Mouse (Mus musculus): ENCODE data around the gene Rnf113a2. TPM values are rescaled to one million over a fixed set of nuclear protein-coding genes. Genes with fewer than 3 reads are reported as not detected.

Gene Rnf113a2
- polyA plus RNA-seq, 1 experiment: 15.2 TPM

DNA sequence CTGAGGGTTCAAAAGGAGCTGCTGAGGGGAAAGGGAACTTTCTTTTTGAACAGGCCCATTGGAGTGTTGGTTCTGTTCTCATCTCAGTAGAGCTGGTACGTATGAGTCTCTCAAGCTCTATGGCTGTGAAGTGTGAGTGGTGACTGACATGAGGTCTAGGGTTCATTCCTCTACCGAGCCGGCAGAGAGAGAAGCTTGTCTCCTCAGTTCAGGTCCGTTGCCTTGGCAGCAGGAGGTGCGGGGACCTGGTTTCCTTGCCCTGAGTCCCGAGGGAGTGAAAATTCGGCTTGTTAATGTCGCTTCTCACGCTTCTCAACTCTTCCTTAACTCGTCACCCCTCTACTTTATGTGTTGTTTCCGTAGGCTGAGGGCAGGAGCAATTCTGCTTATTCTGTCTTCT, 34.8 kb downstream of the Rnf113a2 start:
- DNase-seq (ENCODE audit: low read depth): no peak
- no peak for TF ChIP-seq POLR2A (IDR thresholded peaks at IDR 0.05; ENCODE audit: borderline replicate concordance, extremely low read depth, insufficient read depth, insufficient read length, poor library complexity, severe bottlenecking)
- TF ChIP-seq CTCF (IDR thresholded peaks at IDR 0.05; ENCODE audit: borderline replicate concordance, extremely low read depth, insufficient read depth, insufficient read length): no peak

GRCm38 (mm10) chr12:84456911-84457310, 39.9 kb downstream of the Rnf113a2 start:
- DNase-seq (ENCODE audit: low read depth): no peak
- no peak for TF ChIP-seq POLR2A (IDR thresholded peaks at IDR 0.05; ENCODE audit: borderline replicate concordance, extremely low read depth, insufficient read depth, insufficient read length, poor library complexity, severe bottlenecking)

GRCm38 (mm10) chr12:84459845-84460244, 42.8 kb downstream of the Rnf113a2 start:
- TF ChIP-seq POLR2A (IDR thresholded peaks at IDR 0.05; ENCODE audit: borderline replicate concordance, extremely low read depth, insufficient read depth, insufficient read length, poor library complexity, severe bottlenecking): no peak
- no peak for TF ChIP-seq CTCF (IDR thresholded peaks at IDR 0.05; ENCODE audit: borderline replicate concordance, extremely low read depth, insufficient read depth, insufficient read length)
- no peak for DNase-seq (ENCODE audit: low read depth)

DNA sequence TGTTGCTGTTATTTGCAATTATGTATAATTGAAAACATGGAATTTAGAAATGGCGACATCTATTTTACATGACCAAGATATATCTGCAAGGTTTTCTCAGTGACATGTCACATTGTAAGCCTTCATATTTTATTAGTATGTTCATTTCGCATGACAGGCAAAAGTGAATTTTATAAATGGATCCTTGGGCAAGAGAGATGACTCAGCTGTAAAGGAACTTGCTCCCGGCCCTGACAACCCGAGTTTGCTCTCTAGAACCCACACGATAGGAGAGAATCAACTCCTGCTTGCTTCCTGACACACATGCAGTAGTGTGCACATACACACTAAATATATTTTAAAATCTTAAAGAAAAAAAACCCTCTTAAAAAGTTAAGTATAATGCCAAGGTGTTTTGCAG, 44.4 kb downstream of the Rnf113a2 start:
- TF ChIP-seq POLR2A (IDR thresholded peaks at IDR 0.05; ENCODE audit: borderline replicate concordance, extremely low read depth, insufficient read depth, insufficient read length, poor library complexity, severe bottlenecking): no peak
- TF ChIP-seq CTCF (IDR thresholded peaks at IDR 0.05; ENCODE audit: borderline replicate concordance, extremely low read depth, insufficient read depth, insufficient read length): no peak

GRCm38 (mm10) chr12:84462856-84463255, 45.9 kb downstream of the Rnf113a2 start:
- TF ChIP-seq CTCF (IDR thresholded peaks at IDR 0.05; ENCODE audit: borderline replicate concordance, extremely low read depth, insufficient read depth, insufficient read length): no peak
- no peak for TF ChIP-seq POLR2A (IDR thresholded peaks at IDR 0.05; ENCODE audit: borderline replicate concordance, extremely low read depth, insufficient read depth, insufficient read length, poor library complexity, severe bottlenecking)
- no peak for DNase-seq (ENCODE audit: low read depth)

More for the DNA sequence above, 44.4 kb downstream of the Rnf113a2 start:
- DNase-seq (ENCODE audit: low read depth): no peak

Other genes with a start within 250 kb of the Rnf113a2 start
- 6.8 and 7.9 TPM in 2 replicates for gene Elmsan1, start 198.3 kb upstream of the Rnf113a2 start, polyA plus RNA-seq (2012; rRNA removed)
- 7.2 and 10.3 TPM in 2 replicates for gene Ptgr2, start 132.0 kb upstream of the Rnf113a2 start, polyA plus RNA-seq (2012; rRNA removed)
- gene Zfp410, start 100.3 kb upstream of the Rnf113a2 start, polyA plus RNA-seq (2012; rRNA removed): 59.5 and 72.4 TPM in 2 replicates
- gene Coq6, start 55.5 kb upstream of the Rnf113a2 start, polyA plus RNA-seq (2012; rRNA removed): 48.3 and 70.1 TPM in 2 replicates
- gene Fam161b, start 55.4 kb upstream of the Rnf113a2 start, polyA plus RNA-seq (2012; rRNA removed): 16.2 and 18.4 TPM in 2 replicates
- gene Entpd5, start 8.2 kb upstream of the Rnf113a2 start, polyA plus RNA-seq (2012; rRNA removed): 7.1 and 9.8 TPM in 2 replicates
- gene Bbof1, start 8.1 kb upstream of the Rnf113a2 start, polyA plus RNA-seq (2012; rRNA removed): 3.4 TPM in 2 replicates
- gene Aldh6a1, start 33.8 kb downstream of the Rnf113a2 start, polyA plus RNA-seq (2012; rRNA removed): 18.0 and 19.3 TPM in 2 replicates
- 24.5 and 40.8 TPM in 2 replicates for gene Lin52, start 34.2 kb downstream of the Rnf113a2 start, polyA plus RNA-seq (2012; rRNA removed)
- 2.5 and 5.8 TPM in 2 replicates for gene Vsx2, start 152.6 kb downstream of the Rnf113a2 start, polyA plus RNA-seq (2012; rRNA removed)
- 25.1 and 34.0 TPM in 2 replicates for gene Abcd4, start 200.2 kb downstream of the Rnf113a2 start, polyA plus RNA-seq (2012; rRNA removed)
- gene Vrtn, start 223.8 kb downstream of the Rnf113a2 start, polyA plus RNA-seq (2012; rRNA removed): 0.03 TPM in 1 of 2 replicates, not detected in the other